Mouse (Mus musculus) neural tube, embryonic 12.5 days (tissue): ENCODE measurements at regions not wholly inside any gene's neighbourhood (a gene's known extent, or its start where the extent isn't known, plus 50 kb on each side); places are given as distances from the start of the nearest gene placed in this dataset.

Experiments used
- ATAC-seq: fragments of 200-750 bp; cut with Nextera tagmentation; 2 replicates; pipeline ENCODE4 v1.8.0; 2017; ENCODE audit warnings: low read depth, mild to moderate bottlenecking, moderate TSS enrichment, moderate library complexity; ENCODE audit not compliant: low FRiP score
- H3K27ac ChIP-seq: fragments of 300-500 bp; sonication (generic); 2 replicates; pipeline ENCODE4 v1.5.1; 2016
- H3K27me3 ChIP-seq: fragments of 300-500 bp; sonication (generic); replicated peaks from 2 replicates; pipeline ENCODE4 v1.6.1; 2016; ENCODE audit warnings: mild to moderate bottlenecking
- H3K36me3 ChIP-seq: fragments of 300-500 bp; sonication (generic); 2 replicates; pipeline ENCODE4 v1.6.1; 2016; ENCODE audit warnings: mild to moderate bottlenecking
- H3K4me1 ChIP-seq: fragments of 300-500 bp; sonication (generic); 2 replicates; pipeline ENCODE4 v1.6.1; 2016
- H3K4me2 ChIP-seq: fragments of 300-500 bp; sonication (generic); replicated peaks from 2 replicates; pipeline ENCODE4 v1.6.1; 2016; ENCODE audit warnings: mild to moderate bottlenecking
- H3K4me3 ChIP-seq: fragments of 300-500 bp; sonication (generic); 2 replicates; pipeline ENCODE4 v1.5.1; 2016
- H3K9ac ChIP-seq: fragments of 300-500 bp; sonication (generic); 2 replicates; pipeline ENCODE4 v1.6.1; 2016; ENCODE audit warnings: mild to moderate bottlenecking
- H3K9me3 ChIP-seq: fragments of 300-500 bp; sonication (generic); 2 replicates; pipeline ENCODE4 v1.6.1; 2016; ENCODE audit warnings: mild to moderate bottlenecking
- WGBS: fragments of 180-500 bp; shearing (Covaris S2); methylation state at CpG from one replicate; pipeline ENCODE4 v1.1.7; 2016; 5-methylcytosine and 5-hydroxymethylcytosine counted together

DNA sequence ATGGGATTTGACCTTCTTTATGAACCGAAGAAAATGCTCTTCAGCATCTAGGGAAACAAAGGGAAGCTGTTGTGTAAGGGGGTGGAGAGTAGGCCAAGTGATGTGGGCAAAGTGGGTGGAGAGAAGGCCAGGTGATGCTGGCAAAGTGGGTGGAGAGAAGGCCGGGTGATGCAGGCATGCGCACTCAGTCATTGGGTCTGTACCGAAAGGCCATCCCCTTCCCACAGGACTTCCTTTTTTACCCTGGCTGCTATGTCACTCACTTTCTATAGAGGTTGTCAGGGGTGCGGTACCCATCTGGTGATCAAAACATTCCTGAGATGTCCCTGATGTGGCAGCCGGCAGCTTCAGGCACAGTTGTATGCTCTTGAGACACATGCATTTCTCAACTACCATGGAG lies 131.2 kb upstream of the Prok2 start:
- Histone ChIP-seq H3K27ac (no peak overlapping the region), H3K9ac (no peak overlapping the region), H3K27me3 (no peaks in the 10 kb centered on the region), H3K4me1 (peaks cover under 1% of the 10 kb centered on the region; the same call in 1 of the 2 replicates), H3K36me3 (no peaks in the 10 kb centered on the region), H3K4me3 (no peak overlapping the region), H3K9me3 (no peaks in the 10 kb centered on the region), H3K4me2 (no peak overlapping the region)
- no peak for ATAC-seq
- 72% methylated on average over 6 of the region's 6 CpGs for WGBS

- Histone ChIP-seq H3K4me1 (no peaks in the 10 kb centered on the region), H3K4me2 (no peak overlapping the region), H3K4me3 (no peak overlapping the region), H3K9me3 (no peaks in the 10 kb centered on the region), H3K9ac (no peak overlapping the region), H3K27ac (no peak overlapping the region), H3K27me3 (0 out of 2 replicates have a peak, but pooled peaks cover 4% of the 10 kb centered on the region), H3K36me3 (no peaks in the 10 kb centered on the region)
- ATAC-seq = no peak
- WGBS = 43% methylated on average over 3 of the region's 3 CpGs
These were observed 127.5 kb upstream of the Prok2 start for GRCm38 (mm10) chr6:99853716-99854115.

DNA sequence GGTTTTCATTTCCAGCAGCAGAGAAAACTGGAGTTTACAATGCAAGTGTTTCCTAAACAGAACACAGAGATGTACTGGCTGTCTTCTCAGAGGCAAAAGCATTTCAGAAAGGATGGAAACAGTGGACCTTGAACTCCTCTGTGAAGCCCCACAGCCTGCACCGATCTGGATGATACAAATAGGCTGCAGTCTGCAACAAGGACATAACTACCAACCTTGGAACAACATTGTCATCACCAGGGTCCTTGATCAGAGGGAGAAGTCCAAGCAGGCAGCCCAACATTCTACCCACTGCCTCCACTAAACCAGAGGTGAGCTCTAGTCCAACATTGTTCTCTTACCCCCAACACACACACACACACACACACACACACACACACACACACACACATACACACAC lies 124.5 kb upstream of the Prok2 start:
- 85% methylated on average over 1 of the region's 1 CpGs for WGBS
- Histone ChIP-seq H3K27me3 (0 out of 2 replicates have a peak, but pooled peaks cover 4% of the 10 kb centered on the region), H3K9ac (no peak overlapping the region), H3K27ac (no peak overlapping the region), H3K4me1 (no peaks in the 10 kb centered on the region), H3K9me3 (no peaks in the 10 kb centered on the region), H3K4me3 (no peak overlapping the region), H3K36me3 (no peaks in the 10 kb centered on the region), H3K4me2 (no peak overlapping the region)
- ATAC-seq = no peak

DNA sequence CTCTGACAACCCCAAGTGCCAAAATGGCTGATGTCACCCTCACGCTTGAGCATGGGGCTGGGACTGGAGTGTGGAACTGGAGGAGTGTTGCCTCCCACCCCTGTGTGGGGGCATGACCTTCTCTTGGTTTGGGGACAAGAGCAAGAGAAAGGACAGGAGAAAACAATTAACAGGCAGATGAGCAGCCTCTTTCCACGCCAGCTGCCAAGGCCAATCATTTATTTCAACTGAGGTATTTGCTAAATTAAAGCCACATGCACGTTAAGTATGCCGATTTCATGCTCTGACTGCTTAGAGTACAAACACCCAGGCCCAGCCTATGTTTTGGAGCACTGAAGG lies 119.3 kb upstream of the Prok2 start:
- peak; percentile 39 for ATAC-seq

GRCm38 (mm10) chr6:99844775-99845507 lies 118.7 kb upstream of the Prok2 start:
- Histone ChIP-seq H3K9ac (no peak overlapping the region), H3K36me3 (no peaks in the 10 kb centered on the region), H3K4me1 (peaks cover 24% of the 10 kb centered on the region), H3K27ac (no peak overlapping the region), H3K27me3 (0 out of 2 replicates have a peak, but pooled peaks cover 1% of the 10 kb centered on the region), H3K9me3 (no peaks in the 10 kb centered on the region), H3K4me3 (no peak overlapping the region), H3K4me2 (no peak overlapping the region)
- 10% methylated on average over 4 of the region's 4 CpGs for WGBS
- ATAC-seq = peak; percentile 41

More for the DNA sequence above, 119.3 kb upstream of the Prok2 start:
- H3K9me3 ChIP-seq = no peaks in the 10 kb centered on the region
- H3K27me3 ChIP-seq = 0 out of 2 replicates have a peak, but pooled peaks cover 4% of the 10 kb centered on the region
- WGBS = 29% methylated on average over 4 of the region's 4 CpGs
- no peaks in the 10 kb centered on the region for H3K36me3 ChIP-seq
- H3K4me1 ChIP-seq = peaks cover 24% of the 10 kb centered on the region
- H3K4me3 ChIP-seq = no peak overlapping the region
- H3K27ac ChIP-seq = no peak overlapping the region
- H3K9ac ChIP-seq = no peak overlapping the region
- H3K4me2 ChIP-seq = no peak overlapping the region

- Histone ChIP-seq H3K9me3 (no peaks in the 10 kb centered on the region), H3K27me3 (no peaks in the 10 kb centered on the region), H3K4me3 (no peak overlapping the region), H3K27ac (no peak overlapping the region), H3K36me3 (no peaks in the 10 kb centered on the region), H3K4me2 (no peak overlapping the region), H3K4me1 (peaks cover 24% of the 10 kb centered on the region), H3K9ac (no peak overlapping the region)
- ATAC-seq = peak; percentile 26; the same call in 1 of the 2 replicates
- 52% methylated on average over 3 of the region's 3 CpGs for WGBS
These were observed 117.3 kb upstream of the Prok2 start for GRCm38 (mm10) chr6:99843507-99843906.

DNA sequence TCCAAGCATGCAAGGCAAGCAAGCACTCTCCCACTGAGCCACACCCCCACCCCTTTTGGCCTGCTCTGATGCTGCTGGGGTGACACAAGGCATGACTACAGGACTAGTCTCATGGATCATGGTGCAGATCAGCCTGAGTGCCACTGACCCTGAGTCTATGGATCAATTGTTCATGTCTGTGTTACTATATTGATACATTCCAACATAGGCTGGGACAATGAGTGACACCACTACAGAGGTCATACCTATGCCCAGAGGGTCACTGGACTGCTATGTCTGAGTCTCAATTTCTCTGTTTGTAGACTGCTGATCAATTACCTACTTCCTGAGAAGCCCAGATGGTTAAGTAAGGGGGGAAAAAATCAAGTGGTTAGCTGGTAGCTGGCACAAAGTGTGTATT lies 116.5 kb upstream of the Prok2 start:
- Histone ChIP-seq H3K27ac (no peak overlapping the region), H3K27me3 (no peaks in the 10 kb centered on the region), H3K9me3 (no peaks in the 10 kb centered on the region), H3K36me3 (no peaks in the 10 kb centered on the region), H3K4me2 (no peak overlapping the region), H3K4me3 (no peak overlapping the region), H3K9ac (no peak overlapping the region), H3K4me1 (peaks cover 24% of the 10 kb centered on the region)
- no peak for ATAC-seq

DNA sequence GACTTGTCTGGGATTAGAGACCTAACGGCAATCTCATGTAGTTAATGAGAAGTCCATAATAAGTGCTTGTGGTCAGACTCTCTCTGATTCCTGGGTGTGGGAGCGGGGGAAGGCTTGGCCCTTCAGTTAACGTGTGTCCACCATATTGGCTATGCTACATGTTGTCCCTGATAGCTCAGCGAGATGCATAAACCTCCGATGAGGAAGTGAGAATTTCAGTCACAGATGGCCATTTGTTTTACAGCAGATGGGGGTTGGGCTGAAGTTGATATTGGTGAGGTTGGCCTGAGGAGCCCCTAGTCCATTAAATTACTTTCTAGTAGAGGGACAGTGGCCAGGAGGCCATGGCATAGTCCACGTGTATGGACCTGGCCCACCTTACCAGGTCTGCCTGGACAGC lies 114.6 kb upstream of the Prok2 start:
- WGBS = 87% methylated on average over 6 of the region's 6 CpGs
- Histone ChIP-seq H3K9me3 (no peaks in the 10 kb centered on the region), H3K27ac (no peak overlapping the region), H3K4me2 (no peak overlapping the region), H3K4me3 (no peak overlapping the region), H3K27me3 (no peaks in the 10 kb centered on the region), H3K9ac (no peak overlapping the region), H3K4me1 (peaks cover 24% of the 10 kb centered on the region), H3K36me3 (no peaks in the 10 kb centered on the region)
- ATAC-seq = no peak

DNA sequence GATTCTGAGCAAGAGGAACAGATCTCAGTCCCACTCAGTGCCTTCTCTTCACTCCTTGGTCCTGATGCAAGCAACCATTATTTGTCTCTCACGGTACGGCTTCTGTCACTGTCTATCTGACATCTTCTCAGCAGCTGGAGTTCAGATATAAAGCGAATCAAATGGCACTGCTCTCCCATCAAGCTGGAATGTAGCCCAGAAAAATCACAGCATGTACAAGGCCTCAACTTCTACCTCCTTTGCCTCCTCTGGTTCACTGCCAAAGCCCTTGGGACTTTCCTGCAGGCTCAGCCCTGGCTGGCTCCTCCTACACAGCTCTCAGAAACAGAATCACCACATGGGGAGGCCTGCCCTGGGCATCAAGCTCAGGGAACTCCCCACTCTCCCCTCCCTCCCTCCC lies 107.1 kb upstream of the Prok2 start:
- no peaks in the 10 kb centered on the region for H3K27me3 ChIP-seq
- no peak overlapping the region for H3K9ac ChIP-seq
- ATAC-seq = no peak
- H3K4me1 ChIP-seq = no peaks in the 10 kb centered on the region
- H3K9me3 ChIP-seq = no peaks in the 10 kb centered on the region
- H3K27ac ChIP-seq = no peak overlapping the region
- H3K4me3 ChIP-seq = no peak overlapping the region
- WGBS = 59% methylated on average over 3 of the region's 3 CpGs
- H3K4me2 ChIP-seq = no peak overlapping the region
- H3K36me3 ChIP-seq = no peaks in the 10 kb centered on the region

DNA sequence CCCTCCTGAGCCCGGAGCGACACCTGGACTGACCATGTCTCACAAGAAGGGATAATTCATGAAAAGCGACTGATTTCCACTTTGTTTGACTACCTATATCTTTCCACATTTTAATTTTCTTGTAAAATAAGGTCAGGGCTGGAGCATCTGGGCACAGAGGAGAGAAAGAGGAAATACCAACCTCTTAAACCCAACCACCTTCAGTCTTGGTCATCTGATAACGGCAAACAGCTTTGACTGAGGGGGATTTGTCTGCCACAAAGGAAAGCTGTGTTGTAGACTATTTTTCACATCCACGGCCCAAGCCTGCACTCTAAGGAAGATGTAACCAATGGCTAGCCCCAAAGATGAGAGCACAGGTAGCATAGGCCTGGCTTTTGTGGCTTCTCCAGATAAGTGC lies 101.4 kb upstream of the Prok2 start:
- Histone ChIP-seq H3K9me3 (no peaks in the 10 kb centered on the region), H3K4me2 (no peak overlapping the region), H3K4me3 (no peak overlapping the region), H3K27ac (no peak overlapping the region), H3K4me1 (peaks cover 10% of the 10 kb centered on the region; the same call in 1 of the 2 replicates), H3K9ac (no peak overlapping the region), H3K36me3 (no peaks in the 10 kb centered on the region), H3K27me3 (no peaks in the 10 kb centered on the region)
- no peak for ATAC-seq
- WGBS = 92% methylated on average over 5 of the region's 5 CpGs

DNA sequence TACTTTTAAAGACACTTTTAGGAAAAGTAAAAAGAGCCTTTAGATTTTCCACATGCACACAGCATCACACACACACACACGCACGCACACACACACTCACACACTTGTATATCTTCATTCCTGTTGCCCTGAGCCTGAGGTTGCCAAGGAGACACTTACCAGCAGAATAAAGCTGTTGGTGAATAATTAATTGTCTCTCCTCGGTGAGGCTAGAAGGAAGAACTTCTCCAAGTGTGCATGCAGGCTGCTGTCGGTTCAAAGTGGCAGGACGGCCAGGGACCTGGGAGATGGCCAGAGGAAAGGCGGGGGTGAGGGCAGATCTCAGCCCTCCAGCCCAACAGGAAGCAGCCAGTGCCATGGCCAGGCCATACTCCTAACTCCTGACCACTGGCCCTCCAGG lies 98.6 kb upstream of the Prok2 start:
- H3K27me3 ChIP-seq = 0 out of 2 replicates have a peak, but pooled peaks cover 3% of the 10 kb centered on the region
- no peak overlapping the region for H3K27ac ChIP-seq
- H3K4me2 ChIP-seq = no peak overlapping the region
- H3K9ac ChIP-seq = no peak overlapping the region
- WGBS = 39% methylated on average over 6 of the region's 6 CpGs
- no peaks in the 10 kb centered on the region for H3K9me3 ChIP-seq
- peak; percentile 61; the same call in 1 of the 2 replicates for ATAC-seq
- H3K36me3 ChIP-seq = no peaks in the 10 kb centered on the region
- H3K4me3 ChIP-seq = no peak overlapping the region
- H3K4me1 ChIP-seq = peaks cover 10% of the 10 kb centered on the region; the same call in 1 of the 2 replicates

- Histone ChIP-seq H3K4me3 (no peak overlapping the region), H3K4me1 (peaks cover 10% of the 10 kb centered on the region; the same call in 1 of the 2 replicates), H3K27me3 (0 out of 2 replicates have a peak, but pooled peaks cover 3% of the 10 kb centered on the region), H3K4me2 (no peak overlapping the region), H3K9me3 (no peaks in the 10 kb centered on the region), H3K9ac (no peak overlapping the region), H3K27ac (no peak overlapping the region), H3K36me3 (no peaks in the 10 kb centered on the region)
- WGBS = 76% methylated on average over 2 of the region's 2 CpGs
- no peak for ATAC-seq
These were observed 96.3 kb upstream of the Prok2 start for GRCm38 (mm10) chr6:99822471-99822870.
